37 mouse cellular contexts compared by ENCODE assay signal in the genomic region with DNA sequence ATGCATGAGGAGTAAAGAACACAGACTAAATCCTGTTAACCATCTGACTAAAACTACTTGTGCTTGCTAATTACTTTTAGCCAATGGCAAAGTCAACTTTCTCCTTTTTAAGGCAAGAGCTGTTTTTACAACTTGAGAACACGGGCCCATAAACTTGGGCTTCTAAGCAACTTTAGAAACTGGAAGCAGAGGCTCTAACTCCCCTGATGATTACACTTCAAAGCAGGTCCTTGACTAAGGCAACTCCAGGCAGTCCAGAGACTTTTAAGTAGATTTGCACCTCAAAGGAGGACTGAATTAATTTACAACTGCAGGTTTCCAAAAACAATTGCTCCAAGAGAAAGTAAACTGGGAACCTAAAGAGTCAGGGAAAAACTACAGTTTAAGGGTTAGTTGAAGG. TPM values are rescaled to one million over a fixed set of nuclear protein-coding genes. Genes with fewer than 3 reads are reported as not detected.
A peak's percentile ranks its signal among the peaks of the same experiment; 100 is the strongest.
DNase-seq lines count a peak whose midpoint lies in the region; TF ChIP-seq lines count a peak whose summit lies in the region.
"Had no signal": no experiment of that assay in that cellular context is flagged by ENCODE, and none has a peak within 500 bp of the region (broad histone marks: within the 10 kb centered on the region; RNA-seq: fewer than 3 reads in every experiment).

No protein-coding gene starts in this region.

- no peaks in the 10 kb centered on the region for H3K9me3 ChIP-seq in ES-E14 (ENCODE audit: control insufficient read depth, insufficient read depth, low read depth, low read length)
- H3K9me3 ChIP-seq: embryonic facial prominence, embryonic 12.5 days; embryonic facial prominence, embryonic 15.5 days; heart, embryonic 10.5 days; heart, embryonic 13.5 days had no signal

- no peak for TF ChIP-seq POLR2A in lung, adult 2 months (IDR thresholded peaks at IDR 0.05; ENCODE audit: borderline replicate concordance, extremely low read depth, low read depth, low read length)

- no peak overlapping the region for H3K4me3 ChIP-seq in ES-E14 (ENCODE audit: insufficient read depth in 1 of 2, low read depth in 1 of 2, low read length in 2 of 2, poor library complexity in 1 of 2, severe bottlenecking in 1 of 2)
- no peak overlapping the region for H3K4me3 ChIP-seq in lung, adult 2 months (replicated peaks; ENCODE audit: extremely low read depth, low read depth, low read length)
- H3K4me3 ChIP-seq: embryonic facial prominence, embryonic 12.5 days; embryonic facial prominence, embryonic 15.5 days; heart, adult 2 months; heart, embryonic 10.5 days; heart, embryonic 13.5 days had no signal

- 36% methylated on average over 1 of the region's 1 CpGs for WGBS in lung, adult 2 months

- peak; percentile 37 for DNase-seq in ES-CJ7 (ENCODE audit: low read depth, low spot score)
- DNase-seq in ES-E14 (ENCODE audit: low read depth, low spot score) = peak; percentile 40
- DNase-seq in ZHBTc4 (ENCODE audit: low read depth, low spot score) = peak; percentile 62
- no peak for DNase-seq in gastrocnemius, postnatal 4 days (ENCODE audit: low spot score in 2 of 2)
- DNase-seq in embryo, embryonic 11 days = no peak
- no peak for DNase-seq in lung, adult 2 months
- DNase-seq: adrenal gland, postnatal 10 days; cerebellum, adult 11 months; cerebellum, adult 2 months; cerebellum, adult 9-11 months; cerebellum, postnatal 25 days; forebrain, postnatal 0 days; gastrocnemius, postnatal 25 days; heart, adult 2 months; heart, postnatal 14 days; heart, postnatal 4 days had no signal

- H3K4me1 ChIP-seq in ES-E14 (ENCODE audit: control insufficient read depth in 2 of 2, insufficient read depth in 2 of 2, low read length in 2 of 2, poor library complexity in 1 of 2) = no peaks in the 10 kb centered on the region
- no peaks in the 10 kb centered on the region for H3K4me1 ChIP-seq in lung, adult 2 months (ENCODE audit: control insufficient read depth, insufficient read depth, low read length)
- H3K4me1 ChIP-seq: embryonic facial prominence, embryonic 12.5 days; embryonic facial prominence, embryonic 15.5 days; heart, embryonic 10.5 days; heart, embryonic 13.5 days had no signal

- in situ Hi-C loops in ES-E14 (cut with MboI; ENCODE audit: low sequenced_read_pairs in 2 of 2, unreplicated experiment in 2 of 2) = no loop called here

- H3K27ac ChIP-seq in ES-E14 (ENCODE audit: insufficient read depth, low read depth, low read length, poor library complexity, severe bottlenecking) = no peak overlapping the region
- H3K27ac ChIP-seq: embryonic facial prominence, embryonic 12.5 days; embryonic facial prominence, embryonic 15.5 days; heart, adult 2 months; heart, embryonic 10.5 days; heart, embryonic 13.5 days; hindbrain, embryonic 14.5 days; hindbrain, postnatal 0 days had no signal

- H3K36me3 ChIP-seq in ES-E14 (ENCODE audit: control insufficient read depth, insufficient read depth, low read length, poor library complexity, severe bottlenecking) = no peaks in the 10 kb centered on the region
- H3K36me3 ChIP-seq: embryonic facial prominence, embryonic 12.5 days; embryonic facial prominence, embryonic 15.5 days; G1E; heart, embryonic 10.5 days; heart, embryonic 13.5 days had no signal

- TF ChIP-seq CTCF in lung, adult 2 months (IDR thresholded peaks at IDR 0.05; ENCODE audit: insufficient read depth, low read length) = no peak

- H3K9ac ChIP-seq in ES-E14 (ENCODE audit: insufficient read depth, low read depth, low read length, poor library complexity, severe bottlenecking) = no peak overlapping the region
- H3K9ac ChIP-seq: embryonic facial prominence, embryonic 12.5 days; embryonic facial prominence, embryonic 15.5 days; forebrain, postnatal 0 days; heart, embryonic 13.5 days; hindbrain, embryonic 14.5 days had no signal

TF ChIP-seq in ES-E14, 5 proteins besides CTCF, POLR2A, EP300 and RAD21:
- no peak for TF ChIP-seq CHD2 (IDR thresholded peaks at IDR 0.05; ENCODE audit: low read depth, low read length)
- no peak for TF ChIP-seq ZC3H11A (IDR thresholded peaks at IDR 0.05; ENCODE audit: borderline replicate concordance, low read depth, low read length)
- TF ChIP-seq MAFK (IDR thresholded peaks at IDR 0.05; ENCODE audit: insufficient read depth, low read depth, low read length) = no peak
- no peak for TF ChIP-seq HCFC1 (IDR thresholded peaks at IDR 0.05; ENCODE audit: borderline replicate concordance, insufficient read depth, low read length)
- TF ChIP-seq ZNF384 (IDR thresholded peaks at IDR 0.05; ENCODE audit: low read depth, low read length) = no peak

RNA-seq across cellular contexts. Expression of a gene that starts 52.8 kb away (rescaled TPM):
- not detected in 2 replicates for total RNA-seq in ES-E14 (2012; rRNA removed)
- total RNA-seq in gastrocnemius, postnatal 4 days (2021) = not detected
- polyA plus RNA-seq in lung, adult 2 months (2012; rRNA removed) = not detected in 2 replicates
- total RNA-seq: adrenal gland, adult 18-20 months; adrenal gland, postnatal 10 days; adrenal gland, postnatal 4 days; common myeloid progenitor, adult 5-6 weeks; forebrain, postnatal 0 days; gastrocnemius, adult 8-10 months; gastrocnemius, postnatal 25 days; granulocyte monocyte progenitor cell, adult 5-6 weeks; heart, adult 2 months; heart, postnatal 14 days; heart, postnatal 4 days had no signal
- polyA plus RNA-seq: C2C12; CD4-positive, CD25-positive, alpha-beta regulatory T cell, adult 4 months; embryonic facial prominence, embryonic 12.5 days; embryonic facial prominence, embryonic 15.5 days; forebrain, embryonic 11.5 days; forebrain, embryonic 14.5 days; G1E; heart, adult 2 months; heart, embryonic 10.5 days; heart, embryonic 13.5 days; heart, embryonic 16.5 days; hindbrain, embryonic 11.5 days; hindbrain, embryonic 14.5 days; intestine, embryonic 14.5 days; intestine, postnatal 0 days; Patski had no signal

Comparison
In these comparisons a context has a peak if more than half of its experiments do, and no peak if none do; other contexts are left out.
1. DNase-seq: peak in ES-CJ7 (single experiment), ES-E14 (single experiment) and ZHBTc4 (single experiment); none in gastrocnemius, postnatal 4 days (0 of 2), embryo, embryonic 11 days (single experiment) and lung, adult 2 months (single experiment).